Mouse (Mus musculus) testis, adult 2 months (tissue): Measurements from ENCODE around the gene Atxn7.

Experiments
- CTCF ChIP-seq: fragments of 200-500 bp; IDR thresholded peaks from 2 replicates; pipeline ENCODE4 v1.5.1; 2012; ENCODE audit warnings: low read depth, mild to moderate bottlenecking, inconsistent platforms, low read length, moderate library complexity; ENCODE audit not compliant: control insufficient read depth, insufficient read depth, insufficient replicate concordance
- POLR2A ChIP-seq: fragments of 200-500 bp; IDR thresholded peaks from 2 replicates; pipeline ENCODE4 v1.6.1; 2012; ENCODE audit warnings: low read depth, mild to moderate bottlenecking, inconsistent platforms, low read length, moderate library complexity; ENCODE audit not compliant: control insufficient read depth

DNA sequence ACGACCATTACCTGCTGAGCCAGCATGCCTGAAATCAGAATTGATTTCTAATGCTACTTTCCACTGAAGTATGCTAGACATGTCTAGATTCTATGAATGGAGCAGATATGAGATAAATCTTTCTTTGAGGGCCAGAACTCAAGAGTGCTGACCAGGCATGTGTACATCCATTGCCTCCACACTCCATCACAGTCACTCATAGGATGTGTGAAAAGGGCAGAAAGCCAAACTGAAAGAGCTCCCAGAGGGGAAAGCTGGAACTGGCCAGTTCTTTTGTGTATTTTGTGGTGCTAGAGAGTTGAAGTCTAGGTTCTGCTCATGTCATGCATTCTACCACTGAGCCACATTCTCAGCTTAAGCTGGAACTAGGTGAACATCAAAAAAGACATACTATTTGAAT lies 16.3 kb downstream of the Atxn7 start:
- no peak for TF ChIP-seq POLR2A
- no peak for TF ChIP-seq CTCF
